Mouse (Mus musculus): Measurements from ENCODE around the gene Best1. TPM values are rescaled to one million over a fixed set of nuclear protein-coding genes. Genes with fewer than 3 reads are reported as not detected.

Gene Best1
- polyA plus RNA-seq, 1 experiment from 2014 or later = 1.1 TPM

GRCm38 (mm10) chr19:10019214-10019760 is 17.9 kb upstream of the Best1 start:
- WGBS = 73% methylated on average over 4 of the region's 4 CpGs
- peaks cover 29% of the 10 kb centered on the region for H3K27me3 ChIP-seq
- no peaks in the 10 kb centered on the region for H3K9me3 ChIP-seq
- peak overlapping the region; percentile 20; the same call in 1 of the 2 replicates for H3K9ac ChIP-seq (replicated peaks)
- H3K36me3 ChIP-seq = no peaks in the 10 kb centered on the region
- no peak overlapping the region for H3K27ac ChIP-seq (replicated peaks)
- H3K4me3 ChIP-seq = peak overlapping the region; percentile 57
- no peak for ATAC-seq (ENCODE audit: low FRiP score, low read depth)
- peak overlapping the region; percentile 88 for H3K4me2 ChIP-seq (replicated peaks)
- peaks cover 26% of the 10 kb centered on the region for H3K4me1 ChIP-seq

GRCm38 (mm10) chr19:10018527-10018818 is 17.0 kb upstream of the Best1 start:
- peaks cover 29% of the 10 kb centered on the region for H3K27me3 ChIP-seq
- peak overlapping the region; percentile 57 for H3K4me3 ChIP-seq
- no peaks in the 10 kb centered on the region for H3K36me3 ChIP-seq
- 0% methylated on average over 3 of the region's 3 CpGs for WGBS
- peak overlapping the region; percentile 75; the same call in 1 of the 2 replicates for H3K27ac ChIP-seq (replicated peaks)
- no peaks in the 10 kb centered on the region for H3K9me3 ChIP-seq
- H3K4me2 ChIP-seq (replicated peaks) = peak overlapping the region; percentile 88
- no peak for ATAC-seq (ENCODE audit: low FRiP score, low read depth)
- H3K4me1 ChIP-seq = peaks cover 26% of the 10 kb centered on the region
- H3K9ac ChIP-seq (replicated peaks) = peak overlapping the region; percentile 72

- peak overlapping the region; percentile 57 for H3K4me3 ChIP-seq
- peak overlapping the region; percentile 72 for H3K9ac ChIP-seq (replicated peaks)
- H3K27me3 ChIP-seq = peaks cover 29% of the 10 kb centered on the region
- H3K36me3 ChIP-seq = no peaks in the 10 kb centered on the region
- H3K4me2 ChIP-seq (replicated peaks) = peak overlapping the region; percentile 88
- H3K9me3 ChIP-seq = no peaks in the 10 kb centered on the region
- peaks cover 22% of the 10 kb centered on the region for H3K4me1 ChIP-seq
- 5% methylated on average over 44 of the region's 44 CpGs for WGBS
- ATAC-seq (ENCODE audit: low FRiP score, low read depth) = peak; percentile 99
- H3K27ac ChIP-seq (replicated peaks) = peak overlapping the region; percentile 75
These were observed 16.4 kb upstream of the Best1 start for GRCm38 (mm10) chr19:10017637-10018526.

GRCm38 (mm10) chr19:10016151-10016550 is 14.7 kb upstream of the Best1 start:
- Histone ChIP-seq H3K9ac (replicated peaks) (no peak overlapping the region), H3K9me3 (no peaks in the 10 kb centered on the region), H3K36me3 (no peaks in the 10 kb centered on the region), H3K4me3 (no peak overlapping the region), H3K4me1 (peaks cover 19% of the 10 kb centered on the region), H3K4me2 (replicated peaks) (no peak overlapping the region), H3K27me3 (peaks cover 29% of the 10 kb centered on the region), H3K27ac (replicated peaks) (no peak overlapping the region)
- ATAC-seq (ENCODE audit: low FRiP score, low read depth) = no peak
- WGBS = 86% methylated on average over 4 of the region's 4 CpGs

GRCm38 (mm10) chr19:10015442-10015841 is 14.0 kb upstream of the Best1 start:
- no peak overlapping the region for H3K4me2 ChIP-seq (replicated peaks)
- H3K4me3 ChIP-seq = no peak overlapping the region
- no peak for ATAC-seq (ENCODE audit: low FRiP score, low read depth)
- no peaks in the 10 kb centered on the region for H3K36me3 ChIP-seq
- H3K4me1 ChIP-seq = peaks cover 19% of the 10 kb centered on the region
- no peaks in the 10 kb centered on the region for H3K9me3 ChIP-seq
- H3K27ac ChIP-seq (replicated peaks) = no peak overlapping the region
- WGBS = 78% methylated on average over 4 of the region's 4 CpGs
- H3K9ac ChIP-seq (replicated peaks) = no peak overlapping the region
- peaks cover 29% of the 10 kb centered on the region for H3K27me3 ChIP-seq

- 81% methylated on average over 13 of the region's 13 CpGs for WGBS
- no peak overlapping the region for H3K9ac ChIP-seq (replicated peaks)
- no peak for ATAC-seq (ENCODE audit: low FRiP score, low read depth)
- no peak overlapping the region for H3K4me3 ChIP-seq
- no peaks in the 10 kb centered on the region for H3K9me3 ChIP-seq
- H3K4me2 ChIP-seq (replicated peaks) = no peak overlapping the region
- no peaks in the 10 kb centered on the region for H3K36me3 ChIP-seq
- no peak overlapping the region for H3K27ac ChIP-seq (replicated peaks)
- H3K27me3 ChIP-seq = peaks cover 26% of the 10 kb centered on the region
- peaks cover 19% of the 10 kb centered on the region for H3K4me1 ChIP-seq
These were observed 13.4 kb upstream of the Best1 start for GRCm38 (mm10) chr19:10014824-10015223.

- ATAC-seq (ENCODE audit: low FRiP score, low read depth) = no peak
- H3K4me3 ChIP-seq = no peak overlapping the region
- H3K9me3 ChIP-seq = no peaks in the 10 kb centered on the region
- 0 out of 2 replicates have a peak overlapping the region, but pooled peaks have one; percentile 3 for H3K27ac ChIP-seq (replicated peaks)
- H3K4me1 ChIP-seq = peaks cover 13% of the 10 kb centered on the region
- no peaks in the 10 kb centered on the region for H3K36me3 ChIP-seq
- H3K4me2 ChIP-seq (replicated peaks) = no peak overlapping the region
- no peak overlapping the region for H3K9ac ChIP-seq (replicated peaks)
- WGBS = 71% methylated on average over 5 of the region's 5 CpGs
- H3K27me3 ChIP-seq = peaks cover 17% of the 10 kb centered on the region
These were observed 12.5 kb upstream of the Best1 start for GRCm38 (mm10) chr19:10013913-10014312.

GRCm38 (mm10) chr19:10013348-10013747 is 11.9 kb upstream of the Best1 start:
- no peaks in the 10 kb centered on the region for H3K36me3 ChIP-seq
- no peaks in the 10 kb centered on the region for H3K9me3 ChIP-seq
- H3K4me2 ChIP-seq (replicated peaks) = no peak overlapping the region
- no peak overlapping the region for H3K4me3 ChIP-seq
- peaks cover 13% of the 10 kb centered on the region; the same call in 1 of the 2 replicates for H3K27me3 ChIP-seq
- ATAC-seq (ENCODE audit: low FRiP score, low read depth) = no peak
- H3K27ac ChIP-seq (replicated peaks) = 0 out of 2 replicates have a peak overlapping the region, but pooled peaks have one; percentile 3
- H3K9ac ChIP-seq (replicated peaks) = no peak overlapping the region
- peaks cover 8% of the 10 kb centered on the region for H3K4me1 ChIP-seq
- WGBS = 68% methylated on average over 3 of the region's 3 CpGs

GRCm38 (mm10) chr19:10012827-10013278 is 11.4 kb upstream of the Best1 start:
- no peaks in the 10 kb centered on the region for H3K9me3 ChIP-seq
- H3K4me3 ChIP-seq = no peak overlapping the region
- WGBS = 57% methylated on average over 6 of the region's 6 CpGs
- no peak overlapping the region for H3K4me2 ChIP-seq (replicated peaks)
- peaks cover 5% of the 10 kb centered on the region; the same call in 1 of the 2 replicates for H3K4me1 ChIP-seq
- peaks cover 12% of the 10 kb centered on the region; the same call in 1 of the 2 replicates for H3K27me3 ChIP-seq
- H3K9ac ChIP-seq (replicated peaks) = no peak overlapping the region
- H3K36me3 ChIP-seq = no peaks in the 10 kb centered on the region
- no peak for ATAC-seq (ENCODE audit: low FRiP score, low read depth)
- no peak overlapping the region for H3K27ac ChIP-seq (replicated peaks)

- Histone ChIP-seq H3K27me3 (peaks cover 4% of the 10 kb centered on the region; the same call in 1 of the 2 replicates), H3K27ac (replicated peaks) (no peak overlapping the region), H3K36me3 (no peaks in the 10 kb centered on the region), H3K9me3 (no peaks in the 10 kb centered on the region), H3K9ac (replicated peaks) (no peak overlapping the region), H3K4me3 (no peak overlapping the region), H3K4me1 (no peaks in the 10 kb centered on the region), H3K4me2 (replicated peaks) (no peak overlapping the region)
- 84% methylated on average over 1 of the region's 1 CpGs for WGBS
- no peak for ATAC-seq (ENCODE audit: low FRiP score, low read depth)
These were observed 10.0 kb upstream of the Best1 start for GRCm38 (mm10) chr19:10011408-10011807.

- Histone ChIP-seq H3K4me1 (no peaks in the 10 kb centered on the region), H3K36me3 (no peaks in the 10 kb centered on the region), H3K9ac (replicated peaks) (no peak overlapping the region), H3K27ac (replicated peaks) (no peak overlapping the region), H3K4me2 (replicated peaks) (no peak overlapping the region), H3K27me3 (no peaks in the 10 kb centered on the region), H3K9me3 (no peaks in the 10 kb centered on the region), H3K4me3 (no peak overlapping the region)
- no peak for ATAC-seq (ENCODE audit: low FRiP score, low read depth)
- 86% methylated on average over 1 of the region's 1 CpGs for WGBS
These were observed 2.3 kb upstream of the Best1 start for GRCm38 (mm10) chr19:10003696-10004095.

GRCm38 (mm10) chr19:10000330-10000729 is 1.1 kb downstream of the Best1 start:
- H3K36me3 ChIP-seq = no peaks in the 10 kb centered on the region
- no peak overlapping the region for H3K27ac ChIP-seq (replicated peaks)
- ATAC-seq (ENCODE audit: low FRiP score, low read depth) = no peak
- H3K4me3 ChIP-seq = no peak overlapping the region
- no peak overlapping the region for H3K4me2 ChIP-seq (replicated peaks)
- H3K27me3 ChIP-seq = no peaks in the 10 kb centered on the region
- H3K9me3 ChIP-seq = no peaks in the 10 kb centered on the region
- 31% methylated on average over 3 of the region's 3 CpGs for WGBS
- no peaks in the 10 kb centered on the region for H3K4me1 ChIP-seq
- no peak overlapping the region for H3K9ac ChIP-seq (replicated peaks)
